Mouse (Mus musculus): ENCODE data around the gene Zfp825. TPM values are rescaled to one million over a fixed set of nuclear protein-coding genes. Genes with fewer than 3 reads are reported as not detected.

Gene Zfp825
- 13.1 and 13.3 TPM in 2 replicates for polyA plus RNA-seq (2015; fragmentation: Nextera tagmentation; extraction: Ambion mirVana)

GRCm38 (mm10) chr13:74493911-74494679 lies at the start of gene Zfp825:
Gene Zfp825, minus strand, starts transcription at chr13:74493992.

Other genes with a start within 250 kb of the Zfp825 start
- 0.23 and 0.37 TPM in 2 replicates for gene Ahrr, start 201.7 kb downstream of the Zfp825 start, polyA plus RNA-seq (2015; fragmentation: Nextera tagmentation; extraction: Ambion mirVana)
- gene Pdcd6, start 176.4 kb downstream of the Zfp825 start, polyA plus RNA-seq (2015; fragmentation: Nextera tagmentation; extraction: Ambion mirVana), result 62.5 and 68.0 TPM in 2 replicates
- 477 and 507 TPM in 2 replicates for gene Sdha, start 143.7 kb downstream of the Zfp825 start, polyA plus RNA-seq (2015; fragmentation: Nextera tagmentation; extraction: Ambion mirVana)
- 44.5 and 46.7 TPM in 2 replicates for gene Ccdc127, start 143.7 kb downstream of the Zfp825 start, polyA plus RNA-seq (2015; fragmentation: Nextera tagmentation; extraction: Ambion mirVana)
- gene Lrrc14b, start 130.0 kb downstream of the Zfp825 start, polyA plus RNA-seq (2015; fragmentation: Nextera tagmentation; extraction: Ambion mirVana), result 20.7 and 22.3 TPM in 2 replicates
- 1.2 and 1.5 TPM in 2 replicates for gene Zfp72, start 103.2 kb downstream of the Zfp825 start, polyA plus RNA-seq (2015; fragmentation: Nextera tagmentation; extraction: Ambion mirVana)
- gene Ftl1-ps1, start 94.3 kb downstream of the Zfp825 start, polyA plus RNA-seq (2015; fragmentation: Nextera tagmentation; extraction: Ambion mirVana), result 47.4 and 68.7 TPM in 2 replicates
- gene Erap1, start 145.6 kb upstream of the Zfp825 start, polyA plus RNA-seq (2015; fragmentation: Nextera tagmentation; extraction: Ambion mirVana), result 7.9 and 8.9 TPM in 2 replicates